Comparison of ENCODE assay signal across 9 mouse cellular contexts in the genomic region with DNA sequence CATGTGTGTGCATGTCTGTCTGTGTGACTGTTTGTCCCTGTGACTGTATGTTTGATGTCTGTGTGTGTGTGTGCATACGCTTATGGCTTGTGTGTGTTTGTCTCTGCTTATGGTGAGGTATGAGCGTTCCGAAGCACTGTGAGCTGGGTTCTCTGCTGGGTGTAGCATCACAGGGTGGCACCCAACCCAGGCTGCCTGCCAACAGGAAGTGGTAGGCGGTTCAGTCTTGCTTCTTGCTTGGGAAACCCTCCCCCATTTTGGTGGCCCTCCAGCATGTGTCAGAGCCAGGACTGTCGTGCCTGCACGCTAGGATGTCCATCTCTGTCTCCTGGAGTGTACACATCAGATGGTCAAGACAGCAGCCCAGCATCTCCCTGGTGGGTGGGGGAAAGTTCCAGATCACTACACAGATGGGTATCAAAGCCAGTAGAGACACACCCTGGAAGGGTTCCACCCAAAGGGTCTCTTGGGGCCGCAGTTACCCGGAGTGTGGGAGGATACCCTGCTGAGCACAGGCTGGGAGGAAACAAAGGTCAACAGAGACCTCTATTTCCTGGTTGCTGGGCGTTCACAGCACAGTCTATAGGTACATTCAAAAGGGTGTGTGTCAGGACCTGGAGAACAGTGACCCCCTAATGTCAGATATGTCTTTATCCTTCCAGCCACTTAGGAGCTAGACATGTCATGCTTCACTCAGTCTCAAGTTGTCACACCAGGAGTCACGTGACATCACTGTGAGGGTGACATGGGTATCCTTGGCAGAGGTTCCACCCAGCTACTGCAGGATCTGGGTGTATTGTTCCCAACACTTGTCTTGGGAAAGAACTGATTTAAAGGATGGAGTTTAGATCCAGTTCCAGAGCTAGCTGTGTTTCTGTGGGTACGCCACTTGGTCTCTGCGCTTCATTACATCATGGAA. TPM values are rescaled to one million over a fixed set of nuclear protein-coding genes. Genes with fewer than 3 reads are reported as not detected.
A peak's percentile ranks its signal among the peaks of the same experiment; 100 is the strongest.
DNase-seq lines count a peak whose midpoint lies in the region; ATAC-seq and TF ChIP-seq lines count a peak whose summit lies in the region.
"Had no signal": no experiment of that assay in that cellular context is flagged by ENCODE, and none has a peak within 500 bp of the region (broad histone marks: within the 10 kb centered on the region; RNA-seq: fewer than 3 reads in every experiment).

No protein-coding gene starts in this region.

- DNase-seq in hindbrain, postnatal 0 days (ENCODE audit: low spot score): no peak
- DNase-seq in G1E (ENCODE audit: low spot score): peak; percentile 31
- DNase-seq in frontal cortex, adult 2 months (ENCODE audit: extremely low spot score in 1 of 2, low spot score in 1 of 2): peak; percentile 77 to 94
- DNase-seq in left cerebral cortex, postnatal 25 days (ENCODE audit: low spot score in 2 of 2): peak; percentile 85 to 97
- DNase-seq in right cerebral cortex, postnatal 36 days (ENCODE audit: low spot score in 2 of 2): peak; percentile 91 to 92
- no peak for DNase-seq in c-Kit-positive CD71-positive TER-119-positive erythroid progenitor cells, embryonic 14.5 days (ENCODE audit: low spot score)

- peaks cover 13% of the 10 kb centered on the region; the same call in 1 of the 2 replicates for H3K4me1 ChIP-seq in hindbrain, postnatal 0 days (ENCODE audit: insufficient read depth, low read length)
- peaks cover 56% of the 10 kb centered on the region for H3K4me1 ChIP-seq in hindbrain, embryonic 16.5 days (ENCODE audit: control insufficient read depth, insufficient read depth, low read depth, low read length)
- H3K4me1 ChIP-seq in G1E (ENCODE audit: insufficient read depth, low read depth, low read length): peaks cover 12% of the 10 kb centered on the region

- ATAC-seq in hindbrain, postnatal 0 days: no peak
- ATAC-seq in hindbrain, embryonic 16.5 days: no peak
- no peak for ATAC-seq in G1E (ENCODE audit: extremely low read depth, insufficient number of reproducible peaks, low FRiP score, poor library complexity, severe bottlenecking)
- ATAC-seq in hematopoietic stem cell, adult 5-6 weeks (replicated peaks in 1 of 2; ENCODE audit: insufficient read depth in 1 of 2, low FRiP score in 2 of 2, low TSS enrichment in 1 of 2, low read depth in 1 of 2, poor library complexity in 2 of 2, severe bottlenecking in 2 of 2): peak; percentile 71

- H3K4me3 ChIP-seq in hindbrain, postnatal 0 days (ENCODE audit: low read length): no peak overlapping the region
- H3K4me3 ChIP-seq in hindbrain, embryonic 16.5 days (ENCODE audit: low read length): no peak overlapping the region
- no peak overlapping the region for H3K4me3 ChIP-seq in G1E (ENCODE audit: low read depth, low read length)
- H3K4me3 ChIP-seq: limb, embryonic 13.5 days had no signal

- no peak overlapping the region for H3K4me2 ChIP-seq in hindbrain, postnatal 0 days (ENCODE audit: low read depth, low read length)
- H3K4me2 ChIP-seq in hindbrain, embryonic 16.5 days (ENCODE audit: low read length): no peak overlapping the region
- H3K4me2 ChIP-seq: limb, embryonic 13.5 days had no signal

- WGBS in hindbrain, postnatal 0 days: 58% methylated on average over 12 of the region's 12 CpGs
- WGBS in hindbrain, embryonic 16.5 days: 74% methylated on average over 12 of the region's 12 CpGs

- no peak overlapping the region for H3K9ac ChIP-seq in hindbrain, postnatal 0 days (replicated peaks; ENCODE audit: low read length)
- no peak overlapping the region for H3K9ac ChIP-seq in hindbrain, embryonic 16.5 days (ENCODE audit: low read depth, low read length)
- H3K9ac ChIP-seq: limb, embryonic 13.5 days had no signal

- TF ChIP-seq CTCF in hindbrain, postnatal 0 days (IDR thresholded peaks at IDR 0.05; ENCODE audit: low read depth): no peak
- TF ChIP-seq CTCF in G1E (IDR thresholded peaks at IDR 0.05; ENCODE audit: low read depth, low read length): no peak

- 0 out of 2 replicates have a peak overlapping the region, but pooled peaks have one; percentile 22 for H3K27ac ChIP-seq in hindbrain, postnatal 0 days
- no peak overlapping the region for H3K27ac ChIP-seq in hindbrain, embryonic 16.5 days (ENCODE audit: low read depth, low read length)
- H3K27ac ChIP-seq: limb, embryonic 13.5 days had no signal

- H3K36me3 ChIP-seq in hindbrain, postnatal 0 days (ENCODE audit: insufficient read depth, low read length): no peaks in the 10 kb centered on the region
- H3K36me3 ChIP-seq in hindbrain, embryonic 16.5 days (ENCODE audit: control insufficient read depth, insufficient read depth, low read length): peaks cover 10% of the 10 kb centered on the region
- H3K36me3 ChIP-seq in G1E (replicated peaks): no peaks in the 10 kb centered on the region

- no peaks in the 10 kb centered on the region for H3K9me3 ChIP-seq in hindbrain, postnatal 0 days (ENCODE audit: low read length)
- H3K9me3 ChIP-seq in hindbrain, embryonic 16.5 days (ENCODE audit: control insufficient read depth, low read length): no peaks in the 10 kb centered on the region
- H3K9me3 ChIP-seq in G1E (replicated peaks): no peaks in the 10 kb centered on the region
- H3K9me3 ChIP-seq: limb, embryonic 13.5 days had no signal

- no peaks in the 10 kb centered on the region for H3K27me3 ChIP-seq in hindbrain, postnatal 0 days (ENCODE audit: insufficient read depth, low read length)
- no peaks in the 10 kb centered on the region for H3K27me3 ChIP-seq in hindbrain, embryonic 16.5 days (replicated peaks; ENCODE audit: control insufficient read depth, insufficient read depth, low read length)
- H3K27me3 ChIP-seq in G1E (ENCODE audit: insufficient read depth, low read length): peaks cover 45% of the 10 kb centered on the region
- H3K27me3 ChIP-seq: limb, embryonic 13.5 days had no signal

- intact Hi-C loops in left cerebral cortex, postnatal 25 days (cut with DNase I): loop anchor here (1.0 to 2.0 kb wide), 3 partner anchors 13 to 49 kb away; a partner anchor contains a TSS

RNA-seq across cellular contexts. Expression of a gene that starts 13.1 kb away (rescaled TPM):
- 530 and 565 TPM in 2 replicates for total RNA-seq in hindbrain, postnatal 0 days (2014; rRNA removed)
- 138 and 161 TPM in 2 replicates for polyA plus RNA-seq in hindbrain, postnatal 0 days (2015; fragmentation: Nextera tagmentation; extraction: Ambion mirVana)
- polyA plus RNA-seq in hindbrain, embryonic 16.5 days (2015; fragmentation: Nextera tagmentation; extraction: Ambion mirVana): 159 and 208 TPM in 2 replicates
- not detected in 2 replicates for total RNA-seq in G1E (2014; fragmentation: Nextera tagmentation)
- 0.06 and 0.33 TPM in 2 replicates for total RNA-seq in G1E (2017)
- 0.26 and 0.31 TPM in 2 replicates for polyA plus RNA-seq in G1E (2012)
- polyA plus RNA-seq in frontal cortex, adult 2 months (2012; rRNA removed): 54.4 and 56.0 TPM in 2 replicates
- total RNA-seq in hematopoietic stem cell, adult 5-6 weeks (2017): 3.8 and 5.4 TPM in 2 replicates
- 10 to 100 TPM; 75.6 to 82.4 TPM for total RNA-seq in left cerebral cortex, postnatal 25 days (2021)

Comparison
In these comparisons a context has a peak if more than half of its experiments do, and no peak if none do; other contexts are left out.
1. ATAC-seq: peak in hematopoietic stem cell, adult 5-6 weeks (2 of 2); none in hindbrain, postnatal 0 days (single experiment), hindbrain, embryonic 16.5 days (single experiment) and G1E (single experiment).
2. DNase-seq: peak in G1E (single experiment), frontal cortex, adult 2 months (2 of 2), left cerebral cortex, postnatal 25 days (2 of 2) and right cerebral cortex, postnatal 36 days (2 of 2); none in hindbrain, postnatal 0 days (single experiment) and c-Kit-positive CD71-positive TER-119-positive erythroid progenitor cells, embryonic 14.5 days (single experiment).
3. RNA of a gene that starts 13.1 kb away (total RNA-seq): 530 to 565 TPM in hindbrain, postnatal 0 days and 75.6 to 82.4 TPM in left cerebral cortex, postnatal 25 days; 3.8 to 5.4 TPM in hematopoietic stem cell, adult 5-6 weeks and 0.06 to 0.33 TPM in G1E; every median in the first group is over 10 times any median in the second.